Mouse (Mus musculus): ENCODE measurements at regions not wholly inside any gene's neighbourhood (a gene's known extent, or its start where the extent isn't known, plus 50 kb on each side); places are given as distances from the start of the nearest gene placed in this dataset.

GRCm38 (mm10) chr3:148324911-148325621 is 665.3 kb downstream of the Adgrl2 start:
- Histone ChIP-seq H3K4me2 (ENCODE audit: low read length) (no peak overlapping the region), H3K9me3 (replicated peaks; ENCODE audit: low read length) (no peaks in the 10 kb centered on the region), H3K36me3 (ENCODE audit: insufficient read depth, low read length) (no peaks in the 10 kb centered on the region), H3K27me3 (ENCODE audit: insufficient read depth, low read length) (no peaks in the 10 kb centered on the region), H3K9ac (ENCODE audit: low read depth, low read length) (no peak overlapping the region), H3K4me1 (replicated peaks; ENCODE audit: insufficient read depth, low read length) (no peaks in the 10 kb centered on the region), H3K4me3 (replicated peaks; ENCODE audit: low read depth, low read length) (no peak overlapping the region), H3K27ac (no peak overlapping the region)
- no peak for TF ChIP-seq CTCF (IDR thresholded peaks at IDR 0.05; ENCODE audit: low read depth)
- WGBS: 89% methylated on average over 2 of the region's 2 CpGs
- no peak for DNase-seq (ENCODE audit: low spot score)
- no peak for ATAC-seq (replicated peaks; ENCODE audit: low FRiP score, low read depth)

- Histone ChIP-seq H3K4me2 (ENCODE audit: low read length) (no peak overlapping the region), H3K27ac (no peak overlapping the region), H3K9ac (ENCODE audit: low read depth, low read length) (no peak overlapping the region), H3K27me3 (ENCODE audit: insufficient read depth, low read length) (no peaks in the 10 kb centered on the region), H3K9me3 (replicated peaks; ENCODE audit: low read length) (no peaks in the 10 kb centered on the region), H3K4me3 (replicated peaks; ENCODE audit: low read depth, low read length) (no peak overlapping the region), H3K4me1 (replicated peaks; ENCODE audit: insufficient read depth, low read length) (no peaks in the 10 kb centered on the region), H3K36me3 (ENCODE audit: insufficient read depth, low read length) (no peaks in the 10 kb centered on the region)
- DNase-seq (ENCODE audit: low spot score) (no peak), ATAC-seq (replicated peaks; ENCODE audit: low FRiP score, low read depth) (no peak)
- 93% methylated on average over 3 of the region's 3 CpGs for WGBS
- no peak for TF ChIP-seq CTCF (IDR thresholded peaks at IDR 0.05; ENCODE audit: low read depth)
These were observed 668.5 kb downstream of the Adgrl2 start for GRCm38 (mm10) chr3:148321894-148322293.

DNA sequence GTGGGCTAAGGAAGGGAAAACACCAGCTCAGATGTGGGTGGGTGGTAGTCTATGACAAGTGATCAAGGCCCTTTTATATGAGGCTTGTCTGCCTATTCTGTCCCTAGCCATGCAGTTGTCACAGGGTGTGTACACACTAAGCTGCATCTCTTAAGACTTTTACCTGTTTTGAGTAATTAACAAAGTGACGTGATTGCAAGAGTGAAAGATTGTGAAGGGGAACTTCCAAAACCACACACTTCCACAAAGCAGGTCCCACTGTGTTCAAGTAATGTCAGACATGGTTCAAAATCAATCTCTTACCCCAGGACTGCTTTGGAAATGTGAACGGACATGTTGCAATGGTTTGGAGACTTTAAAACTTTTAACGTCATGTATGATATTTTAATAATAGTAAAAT is 674.2 kb downstream of the Adgrl2 start:
- DNase-seq (ENCODE audit: low spot score) (no peak), ATAC-seq (replicated peaks; ENCODE audit: low FRiP score, low read depth) (no peak)
- no peaks in the 10 kb centered on the region for H3K36me3 ChIP-seq (ENCODE audit: insufficient read depth, low read length)
- no peaks in the 10 kb centered on the region for H3K27me3 ChIP-seq (ENCODE audit: insufficient read depth, low read length)
- no peak overlapping the region for H3K4me3 ChIP-seq (replicated peaks; ENCODE audit: low read depth, low read length)
- WGBS: 94% methylated on average over 3 of the region's 3 CpGs
- no peak for TF ChIP-seq CTCF (IDR thresholded peaks at IDR 0.05; ENCODE audit: low read depth)
- no peak overlapping the region for H3K27ac ChIP-seq
- no peak overlapping the region for H3K4me2 ChIP-seq (ENCODE audit: low read length)
- H3K9ac ChIP-seq (ENCODE audit: low read depth, low read length): no peak overlapping the region
- no peaks in the 10 kb centered on the region for H3K4me1 ChIP-seq (replicated peaks; ENCODE audit: insufficient read depth, low read length)
- no peaks in the 10 kb centered on the region for H3K9me3 ChIP-seq (replicated peaks; ENCODE audit: low read length)

DNA sequence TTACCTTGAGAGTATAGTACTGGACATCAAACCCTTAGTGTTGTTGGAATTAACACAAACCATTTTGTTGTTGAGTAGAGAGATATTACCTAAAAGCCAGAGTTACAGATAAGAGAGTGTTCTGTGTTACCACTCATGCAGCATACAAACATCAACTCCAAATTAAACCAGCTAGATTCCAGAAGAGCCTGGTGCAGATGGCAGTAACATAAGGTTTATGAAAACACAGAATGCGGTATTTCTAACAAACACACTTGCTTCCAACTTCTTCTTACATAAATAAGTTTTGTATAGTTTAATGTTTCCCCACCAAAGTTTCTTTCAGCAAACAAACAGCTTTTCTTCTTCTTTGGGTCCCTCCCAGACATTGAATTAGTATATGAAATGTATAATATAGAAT is 675.1 kb downstream of the Adgrl2 start:
- no peak for DNase-seq (ENCODE audit: low spot score)
- H3K4me2 ChIP-seq (ENCODE audit: low read length): no peak overlapping the region
- WGBS: 92% methylated on average over 1 of the region's 1 CpGs
- no peaks in the 10 kb centered on the region for H3K36me3 ChIP-seq (ENCODE audit: insufficient read depth, low read length)
- no peak for ATAC-seq (replicated peaks; ENCODE audit: low FRiP score, low read depth)
- H3K9me3 ChIP-seq (replicated peaks; ENCODE audit: low read length): no peaks in the 10 kb centered on the region
- no peaks in the 10 kb centered on the region for H3K27me3 ChIP-seq (ENCODE audit: insufficient read depth, low read length)
- H3K4me1 ChIP-seq (replicated peaks; ENCODE audit: insufficient read depth, low read length): no peaks in the 10 kb centered on the region
- TF ChIP-seq CTCF (IDR thresholded peaks at IDR 0.05; ENCODE audit: low read depth): no peak
- no peak overlapping the region for H3K27ac ChIP-seq
- H3K4me3 ChIP-seq (replicated peaks; ENCODE audit: low read depth, low read length): no peak overlapping the region
- H3K9ac ChIP-seq (ENCODE audit: low read depth, low read length): no peak overlapping the region

- Histone ChIP-seq H3K9ac (ENCODE audit: low read depth, low read length) (no peak overlapping the region), H3K36me3 (ENCODE audit: insufficient read depth, low read length) (no peaks in the 10 kb centered on the region), H3K4me2 (ENCODE audit: low read length) (no peak overlapping the region), H3K9me3 (replicated peaks; ENCODE audit: low read length) (no peaks in the 10 kb centered on the region), H3K27ac (no peak overlapping the region), H3K27me3 (ENCODE audit: insufficient read depth, low read length) (no peaks in the 10 kb centered on the region), H3K4me3 (replicated peaks; ENCODE audit: low read depth, low read length) (no peak overlapping the region), H3K4me1 (replicated peaks; ENCODE audit: insufficient read depth, low read length) (no peaks in the 10 kb centered on the region)
- DNase-seq (ENCODE audit: low spot score): no peak
- TF ChIP-seq CTCF (IDR thresholded peaks at IDR 0.05; ENCODE audit: low read depth): no peak
- WGBS: 90% methylated on average over 5 of the region's 5 CpGs
- no peak for ATAC-seq (replicated peaks; ENCODE audit: low FRiP score, low read depth)
These were observed 694.8 kb downstream of the Adgrl2 start for GRCm38 (mm10) chr3:148295515-148295914.

GRCm38 (mm10) chr3:148278978-148279377 is 711.4 kb downstream of the Adgrl2 start:
- DNase-seq (ENCODE audit: low spot score) (no peak), ATAC-seq (replicated peaks; ENCODE audit: low FRiP score, low read depth) (no peak)
- no peak overlapping the region for H3K4me3 ChIP-seq (replicated peaks; ENCODE audit: low read depth, low read length)
- H3K9me3 ChIP-seq (replicated peaks; ENCODE audit: low read length): no peaks in the 10 kb centered on the region
- H3K4me1 ChIP-seq (replicated peaks; ENCODE audit: insufficient read depth, low read length): no peaks in the 10 kb centered on the region
- no peak overlapping the region for H3K9ac ChIP-seq (ENCODE audit: low read depth, low read length)
- no peaks in the 10 kb centered on the region for H3K36me3 ChIP-seq (ENCODE audit: insufficient read depth, low read length)
- TF ChIP-seq CTCF (IDR thresholded peaks at IDR 0.05; ENCODE audit: low read depth): no peak
- no peaks in the 10 kb centered on the region for H3K27me3 ChIP-seq (ENCODE audit: insufficient read depth, low read length)
- 54% methylated on average over 3 of the region's 3 CpGs for WGBS
- H3K4me2 ChIP-seq (ENCODE audit: low read length): no peak overlapping the region
- H3K27ac ChIP-seq: no peak overlapping the region
